Mouse (Mus musculus): ENCODE data around the gene Tnfrsf25. TPM values are rescaled to one million over a fixed set of nuclear protein-coding genes. Genes with fewer than 3 reads are reported as not detected.
A peak's percentile ranks its signal among the peaks of the same experiment; 100 is the strongest.

Gene Tnfrsf25
- total and polyA plus RNA-seq, 2 experiments from 2014 or later: 0.48 to 1.6 TPM

GRCm38 (mm10) chr4:152100541-152100940 lies 15.2 kb upstream of the Tnfrsf25 start:
- no peak for TF ChIP-seq CTCF (IDR thresholded peaks at IDR 0.05; ENCODE audit: low read depth)
- 80% methylated on average over 11 of the region's 11 CpGs for WGBS
- ATAC-seq: no peak
- H3K27me3 ChIP-seq (ENCODE audit: insufficient read depth, low read length): no peaks in the 10 kb centered on the region
- no peak overlapping the region for H3K4me3 ChIP-seq (ENCODE audit: low read length)
- no peak overlapping the region for H3K9ac ChIP-seq (replicated peaks; ENCODE audit: low read length)
- no peak overlapping the region for H3K27ac ChIP-seq
- no peak overlapping the region for H3K4me2 ChIP-seq (ENCODE audit: low read depth, low read length)
- no peaks in the 10 kb centered on the region for H3K4me1 ChIP-seq (ENCODE audit: insufficient read depth, low read length)
- H3K36me3 ChIP-seq (ENCODE audit: insufficient read depth, low read length): peaks cover 10% of the 10 kb centered on the region; the same call in 1 of the 2 replicates
- H3K9me3 ChIP-seq (ENCODE audit: low read length): no peaks in the 10 kb centered on the region
- no peak for DNase-seq (ENCODE audit: low spot score)

DNA sequence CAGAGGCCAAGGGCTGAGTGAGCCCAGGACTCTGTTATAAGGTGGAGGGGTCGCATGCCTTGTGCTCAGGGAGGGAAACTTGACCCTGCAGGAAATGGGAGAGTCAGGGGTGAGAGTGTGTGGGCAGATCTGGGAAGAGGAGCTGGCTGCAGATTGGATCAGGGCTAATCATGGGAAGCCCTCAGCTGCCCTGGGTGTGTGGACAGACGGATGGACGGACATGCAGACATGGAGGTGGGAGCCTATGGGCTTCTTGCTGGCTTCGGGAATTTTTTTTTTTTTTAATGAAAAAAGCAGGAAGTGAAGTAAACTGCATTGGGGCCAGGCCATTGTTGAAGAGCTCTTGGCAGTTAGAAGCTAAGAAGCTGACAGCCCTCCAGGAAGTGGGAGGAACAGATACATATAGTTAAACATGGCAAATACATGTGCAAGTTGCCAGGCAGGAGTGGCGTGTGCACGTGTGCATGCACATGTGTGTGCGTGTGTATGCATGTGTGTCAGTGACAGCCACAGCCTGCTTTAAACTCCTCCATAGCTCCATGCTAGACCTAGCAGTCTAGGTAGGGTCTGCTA lies 14.6 kb upstream of the Tnfrsf25 start:
- H3K4me1 ChIP-seq (ENCODE audit: insufficient read depth, low read length): no peaks in the 10 kb centered on the region
- H3K9ac ChIP-seq (replicated peaks; ENCODE audit: low read length): no peak overlapping the region
- no peaks in the 10 kb centered on the region for H3K27me3 ChIP-seq (ENCODE audit: insufficient read depth, low read length)
- no peaks in the 10 kb centered on the region for H3K9me3 ChIP-seq (ENCODE audit: low read length)
- WGBS: 78% methylated on average over 7 of the region's 7 CpGs
- H3K4me3 ChIP-seq (ENCODE audit: low read length): no peak overlapping the region
- H3K36me3 ChIP-seq (ENCODE audit: insufficient read depth, low read length): peaks cover 10% of the 10 kb centered on the region; the same call in 1 of the 2 replicates
- H3K27ac ChIP-seq: no peak overlapping the region
- no peak overlapping the region for H3K4me2 ChIP-seq (ENCODE audit: low read depth, low read length)
- DNase-seq (ENCODE audit: low spot score): no peak
- no peak for TF ChIP-seq CTCF (IDR thresholded peaks at IDR 0.05; ENCODE audit: low read depth)
- ATAC-seq: no peak

GRCm38 (mm10) chr4:152101921-152102320 lies 13.8 kb upstream of the Tnfrsf25 start:
- TF ChIP-seq CTCF (IDR thresholded peaks at IDR 0.05; ENCODE audit: low read depth): no peak
- DNase-seq (ENCODE audit: low spot score) (no peak), ATAC-seq (no peak)
- no peak overlapping the region for H3K4me2 ChIP-seq (ENCODE audit: low read depth, low read length)
- no peaks in the 10 kb centered on the region for H3K9me3 ChIP-seq (ENCODE audit: low read length)
- no peak overlapping the region for H3K4me3 ChIP-seq (ENCODE audit: low read length)
- H3K4me1 ChIP-seq (ENCODE audit: insufficient read depth, low read length): no peaks in the 10 kb centered on the region
- no peak overlapping the region for H3K27ac ChIP-seq
- H3K9ac ChIP-seq (replicated peaks; ENCODE audit: low read length): no peak overlapping the region
- WGBS: 93% methylated on average over 16 of the region's 16 CpGs
- H3K27me3 ChIP-seq (ENCODE audit: insufficient read depth, low read length): no peaks in the 10 kb centered on the region
- H3K36me3 ChIP-seq (ENCODE audit: insufficient read depth, low read length): peaks cover 10% of the 10 kb centered on the region; the same call in 1 of the 2 replicates

GRCm38 (mm10) chr4:152103025-152103424 lies 12.7 kb upstream of the Tnfrsf25 start:
- H3K9ac ChIP-seq (replicated peaks; ENCODE audit: low read length): no peak overlapping the region
- 38% methylated on average over 7 of the region's 7 CpGs for WGBS

DNA sequence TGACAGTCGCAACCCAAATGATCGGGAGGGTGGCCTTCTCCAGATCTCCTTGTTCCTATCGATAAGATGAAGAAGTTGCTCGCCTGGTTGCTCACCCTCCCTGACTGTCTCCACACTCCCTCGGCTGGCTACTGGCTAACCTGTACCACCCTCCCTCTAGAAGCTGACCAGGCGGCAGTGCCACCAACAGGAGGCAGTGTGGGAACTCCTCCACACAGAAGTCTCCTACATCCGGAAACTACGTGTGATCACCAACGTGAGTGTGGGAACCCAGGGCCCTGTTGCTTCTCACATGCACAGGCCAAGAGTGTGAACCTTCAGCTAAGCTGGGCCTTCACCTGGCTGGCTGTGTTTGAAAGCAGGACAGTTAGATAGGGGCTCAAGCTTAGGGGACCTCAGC lies 9.0 kb upstream of the Tnfrsf25 start:
- Histone ChIP-seq H3K4me3 (ENCODE audit: low read length) (no peak overlapping the region), H3K9ac (replicated peaks; ENCODE audit: low read length) (no peak overlapping the region), H3K9me3 (ENCODE audit: low read length) (no peaks in the 10 kb centered on the region), H3K36me3 (ENCODE audit: insufficient read depth, low read length) (peaks cover 10% of the 10 kb centered on the region; the same call in 1 of the 2 replicates), H3K4me2 (ENCODE audit: low read depth, low read length) (no peak overlapping the region), H3K4me1 (ENCODE audit: insufficient read depth, low read length) (peaks cover 14% of the 10 kb centered on the region), H3K27me3 (ENCODE audit: insufficient read depth, low read length) (no peaks in the 10 kb centered on the region), H3K27ac (no peak overlapping the region)
- no peak for ATAC-seq
- DNase-seq (ENCODE audit: low spot score): no peak
- TF ChIP-seq CTCF (IDR thresholded peaks at IDR 0.05; ENCODE audit: low read depth): peak; percentile 41; the same call in 1 of the 2 replicates
- WGBS: 62% methylated on average over 9 of the region's 9 CpGs

More at GRCm38 (mm10) chr4:152103025-152103424, 12.7 kb upstream of the Tnfrsf25 start:
- no peak overlapping the region for H3K27ac ChIP-seq
- DNase-seq (ENCODE audit: low spot score) (peak; percentile 68), ATAC-seq (no peak)
- H3K4me1 ChIP-seq (ENCODE audit: insufficient read depth, low read length): peaks cover 5% of the 10 kb centered on the region; the same call in 1 of the 2 replicates
- no peaks in the 10 kb centered on the region for H3K9me3 ChIP-seq (ENCODE audit: low read length)
- H3K27me3 ChIP-seq (ENCODE audit: insufficient read depth, low read length): no peaks in the 10 kb centered on the region
- no peak overlapping the region for H3K4me3 ChIP-seq (ENCODE audit: low read length)
- no peak overlapping the region for H3K4me2 ChIP-seq (ENCODE audit: low read depth, low read length)
- TF ChIP-seq CTCF (IDR thresholded peaks at IDR 0.05; ENCODE audit: low read depth): peak; percentile 89
- H3K36me3 ChIP-seq (ENCODE audit: insufficient read depth, low read length): peaks cover 10% of the 10 kb centered on the region; the same call in 1 of the 2 replicates

DNA sequence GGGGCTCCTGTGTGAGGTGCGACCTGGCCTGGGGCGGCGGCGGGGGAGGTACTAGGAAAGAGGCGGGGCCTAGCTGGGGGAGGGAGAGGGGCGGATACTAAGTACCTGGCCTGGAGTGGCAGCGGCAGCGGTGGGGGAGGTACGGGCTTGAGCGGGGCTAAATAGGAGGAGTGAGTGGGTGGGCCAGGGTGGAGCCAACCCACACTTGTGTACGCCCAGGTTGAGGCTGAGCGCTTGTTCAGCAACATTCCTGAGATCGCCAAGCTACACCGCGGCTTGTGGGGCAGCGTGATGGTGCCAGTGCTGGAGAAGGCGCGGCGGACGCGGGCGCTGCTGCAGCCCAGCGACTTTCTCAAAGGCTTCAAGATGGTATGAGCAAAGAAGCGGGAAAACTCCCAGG lies 8.2 kb upstream of the Tnfrsf25 start:
- peak overlapping the region; percentile 24 for H3K4me3 ChIP-seq (ENCODE audit: low read length)
- peak overlapping the region; percentile 52 for H3K4me2 ChIP-seq (ENCODE audit: low read depth, low read length)
- ATAC-seq (peak; percentile 46), DNase-seq (ENCODE audit: low spot score) (peak; percentile 45)
- WGBS: 14% methylated on average over 24 of the region's 24 CpGs
- H3K4me1 ChIP-seq (ENCODE audit: insufficient read depth, low read length): peaks cover 14% of the 10 kb centered on the region
- H3K27ac ChIP-seq: peak overlapping the region; percentile 54
- TF ChIP-seq CTCF (IDR thresholded peaks at IDR 0.05; ENCODE audit: low read depth): no peak
- H3K9ac ChIP-seq (replicated peaks; ENCODE audit: low read length): peak overlapping the region; percentile 6; the same call in 1 of the 2 replicates
- H3K27me3 ChIP-seq (ENCODE audit: insufficient read depth, low read length): no peaks in the 10 kb centered on the region
- peaks cover 16% of the 10 kb centered on the region; the same call in 1 of the 2 replicates for H3K36me3 ChIP-seq (ENCODE audit: insufficient read depth, low read length)
- no peaks in the 10 kb centered on the region for H3K9me3 ChIP-seq (ENCODE audit: low read length)

DNA sequence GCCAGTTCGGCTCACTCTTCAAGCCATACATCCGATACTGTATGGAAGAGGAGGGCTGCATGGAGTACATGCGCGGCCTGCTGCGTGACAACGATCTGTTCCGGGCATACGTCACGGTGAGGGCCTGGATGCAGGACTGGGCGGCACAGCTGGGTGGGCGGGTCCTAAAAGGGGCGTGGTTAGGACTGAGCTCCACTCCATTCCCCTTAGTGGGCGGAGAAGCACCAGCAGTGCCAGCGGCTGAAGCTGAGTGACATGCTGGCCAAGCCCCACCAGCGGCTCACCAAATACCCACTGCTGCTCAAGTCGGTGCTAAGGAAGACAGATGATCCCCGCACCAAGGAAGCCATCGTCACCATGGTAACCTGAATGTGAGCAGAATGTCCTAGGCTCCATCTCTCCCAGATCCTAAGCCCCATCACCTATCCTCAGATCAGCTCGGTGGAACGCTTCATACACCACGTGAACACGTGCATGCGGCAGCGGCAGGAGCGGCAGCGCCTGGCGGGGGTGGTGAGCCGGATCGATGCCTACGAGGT lies 7.7 kb upstream of the Tnfrsf25 start:
- H3K27me3 ChIP-seq (ENCODE audit: insufficient read depth, low read length): no peaks in the 10 kb centered on the region
- ATAC-seq (peak; percentile 92), DNase-seq (ENCODE audit: low spot score) (peak; percentile 90)
- H3K9ac ChIP-seq (replicated peaks; ENCODE audit: low read length): peak overlapping the region; percentile 6
- peak overlapping the region; percentile 54 for H3K27ac ChIP-seq
- WGBS: 17% methylated on average over 30 of the region's 30 CpGs
- peaks cover 14% of the 10 kb centered on the region for H3K4me1 ChIP-seq (ENCODE audit: insufficient read depth, low read length)
- peak overlapping the region; percentile 24 for H3K4me3 ChIP-seq (ENCODE audit: low read length)
- peak overlapping the region; percentile 52 for H3K4me2 ChIP-seq (ENCODE audit: low read depth, low read length)
- H3K36me3 ChIP-seq (ENCODE audit: insufficient read depth, low read length): peaks cover 16% of the 10 kb centered on the region; the same call in 1 of the 2 replicates
- no peak for TF ChIP-seq CTCF (IDR thresholded peaks at IDR 0.05; ENCODE audit: low read depth)
- H3K9me3 ChIP-seq (ENCODE audit: low read length): no peaks in the 10 kb centered on the region
